Mouse (Mus musculus) heart, embryonic 16.5 days (tissue): ENCODE measurements around the gene Creb1. TPM values are rescaled to one million over a fixed set of nuclear protein-coding genes. Genes with fewer than 3 reads are reported as not detected.

Experiments used
- ATAC-seq: fragments of 200-750 bp; cut with Nextera tagmentation; replicated peaks from 2 replicates; pipeline ENCODE4 v1.8.0; 2017; ENCODE audit warnings: moderate number of reproducible peaks; ENCODE audit not compliant: insufficient read depth, low FRiP score; ENCODE audit errors: extremely low read depth
- H3K27ac ChIP-seq: fragments of 300-500 bp; sonication (generic); 2 replicates; pipeline ENCODE4 v1.5.1; 2014; ENCODE audit warnings: mild to moderate bottlenecking, low read length, control low read depth, moderate library complexity
- H3K27me3 ChIP-seq: fragments of 300-500 bp; sonication (generic); 2 replicates; pipeline ENCODE4 v1.6.1; 2014; ENCODE audit warnings: low read length, mixed read lengths; ENCODE audit not compliant: control insufficient read depth, insufficient read depth
- H3K36me3 ChIP-seq: fragments of 300-500 bp; sonication (generic); 2 replicates; pipeline ENCODE4 v1.6.1; 2014; ENCODE audit not compliant: control insufficient read depth, insufficient read depth
- H3K4me1 ChIP-seq: fragments of 300-500 bp; sonication (generic); 2 replicates; pipeline ENCODE4 v1.6.1; 2014; ENCODE audit warnings: low read length, mixed read lengths; ENCODE audit not compliant: control insufficient read depth, insufficient read depth
- H3K4me2 ChIP-seq: fragments of 300-500 bp; sonication (generic); 2 replicates; pipeline ENCODE4 v1.6.1; 2014; ENCODE audit warnings: low read depth, mild to moderate bottlenecking, control low read depth, low read length
- H3K4me3 ChIP-seq: fragments of 300-500 bp; sonication (generic); 2 replicates; pipeline ENCODE4 v1.5.1; 2014; ENCODE audit warnings: mild to moderate bottlenecking, control low read depth, low read length
- H3K9ac ChIP-seq: fragments of 300-500 bp; sonication (generic); 2 replicates; pipeline ENCODE4 v1.6.1; 2014; ENCODE audit warnings: low read length, control low read depth
- H3K9me3 ChIP-seq: fragments of 300-500 bp; sonication (generic); replicated peaks from 2 replicates; pipeline ENCODE4 v1.6.1; 2016; ENCODE audit warnings: low read length; ENCODE audit not compliant: control insufficient read depth
- WGBS: fragments of 180-500 bp; shearing (Covaris S2); extraction: QIAGEN DNeasy Blood & Tissue Kit; methylation state at CpG from one replicate; pipeline ENCODE4 v1.1.7; 2014; 5-methylcytosine and 5-hydroxymethylcytosine counted together
- polyA plus RNA-seq: library from polyadenylated mRNA; unstranded; fragments of >200 nt; fragmentation: Nextera tagmentation; extraction: Ambion mirVana; gene quantifications from 2 replicates; pipeline ENCODE4 v1.2.1, GENCODE M21; 2015

Gene Creb1
- polyA plus RNA-seq, 1 experiment from 2014 or later = 24.0 TPM

- no peaks in the 10 kb centered on the region for H3K27me3 ChIP-seq
- WGBS = 64% methylated on average over 3 of the region's 3 CpGs
- H3K4me1 ChIP-seq = peaks cover 29% of the 10 kb centered on the region
- H3K9ac ChIP-seq = no peak overlapping the region
- H3K36me3 ChIP-seq = no peaks in the 10 kb centered on the region
- no peak overlapping the region for H3K4me2 ChIP-seq
- ATAC-seq = no peak
- no peaks in the 10 kb centered on the region for H3K9me3 ChIP-seq
- no peak overlapping the region for H3K4me3 ChIP-seq
- no peak overlapping the region for H3K27ac ChIP-seq
Measured at GRCm38 (mm10) chr1:64518480-64518879, 14.0 kb upstream of the Creb1 start.

GRCm38 (mm10) chr1:64519345-64519744 lies 13.1 kb upstream of the Creb1 start:
- ATAC-seq = no peak
- Histone ChIP-seq H3K27me3 (no peaks in the 10 kb centered on the region), H3K27ac (no peak overlapping the region), H3K9ac (no peak overlapping the region), H3K4me2 (no peak overlapping the region), H3K36me3 (no peaks in the 10 kb centered on the region), H3K4me3 (no peak overlapping the region), H3K4me1 (peaks cover 29% of the 10 kb centered on the region), H3K9me3 (no peaks in the 10 kb centered on the region)
- 15% methylated on average over 1 of the region's 1 CpGs for WGBS

- Histone ChIP-seq H3K36me3 (no peaks in the 10 kb centered on the region), H3K9me3 (no peaks in the 10 kb centered on the region), H3K9ac (no peak overlapping the region), H3K27ac (0 out of 2 replicates have a peak overlapping the region, but pooled peaks have one; percentile 4), H3K4me2 (no peak overlapping the region), H3K27me3 (no peaks in the 10 kb centered on the region), H3K4me3 (no peak overlapping the region), H3K4me1 (peaks cover 29% of the 10 kb centered on the region)
- 19% methylated on average over 1 of the region's 1 CpGs for WGBS
- ATAC-seq = no peak
Measured at GRCm38 (mm10) chr1:64519901-64520300, 12.5 kb upstream of the Creb1 start.

- no peak for ATAC-seq
- peak overlapping the region; percentile 88 for H3K27ac ChIP-seq
- WGBS = 43% methylated on average over 3 of the region's 3 CpGs
Measured at GRCm38 (mm10) chr1:64521734-64522133, 10.7 kb upstream of the Creb1 start.

GRCm38 (mm10) chr1:64522637-64523036 lies 9.8 kb upstream of the Creb1 start:
- peaks cover 23% of the 10 kb centered on the region for H3K4me1 ChIP-seq
- H3K9me3 ChIP-seq = no peaks in the 10 kb centered on the region
- H3K36me3 ChIP-seq = no peaks in the 10 kb centered on the region
- WGBS = 35% methylated on average over 6 of the region's 6 CpGs
- no peak overlapping the region for H3K9ac ChIP-seq
- no peaks in the 10 kb centered on the region for H3K27me3 ChIP-seq
- no peak overlapping the region for H3K4me3 ChIP-seq
- H3K4me2 ChIP-seq = peak overlapping the region; percentile 22; the same call in 1 of the 2 replicates
- peak; percentile 85 for ATAC-seq
- peak overlapping the region; percentile 88 for H3K27ac ChIP-seq

More at GRCm38 (mm10) chr1:64521734-64522133, 10.7 kb upstream of the Creb1 start:
- Histone ChIP-seq H3K9ac (no peak overlapping the region), H3K27me3 (no peaks in the 10 kb centered on the region), H3K4me1 (peaks cover 25% of the 10 kb centered on the region), H3K36me3 (no peaks in the 10 kb centered on the region), H3K4me2 (no peak overlapping the region), H3K4me3 (no peak overlapping the region), H3K9me3 (no peaks in the 10 kb centered on the region)

GRCm38 (mm10) chr1:64523117-64523516 lies 9.3 kb upstream of the Creb1 start:
- Histone ChIP-seq H3K27ac (peak overlapping the region; percentile 88), H3K4me3 (no peak overlapping the region), H3K9me3 (no peaks in the 10 kb centered on the region), H3K27me3 (no peaks in the 10 kb centered on the region), H3K4me1 (peaks cover 23% of the 10 kb centered on the region), H3K36me3 (no peaks in the 10 kb centered on the region), H3K4me2 (no peak overlapping the region), H3K9ac (no peak overlapping the region)
- WGBS = 80% methylated on average over 1 of the region's 1 CpGs
- ATAC-seq = no peak

- WGBS = 87% methylated on average over 2 of the region's 2 CpGs
Measured at GRCm38 (mm10) chr1:64524661-64525060, 7.8 kb upstream of the Creb1 start.

GRCm38 (mm10) chr1:64527626-64528025 lies 4.8 kb upstream of the Creb1 start:
- Histone ChIP-seq H3K4me3 (no peak overlapping the region), H3K9me3 (peaks cover 3% of the 10 kb centered on the region; the same call in 1 of the 2 replicates), H3K4me2 (no peak overlapping the region), H3K36me3 (peaks cover 4% of the 10 kb centered on the region; the same call in 1 of the 2 replicates), H3K9ac (no peak overlapping the region), H3K4me1 (peaks cover 12% of the 10 kb centered on the region), H3K27ac (no peak overlapping the region; the same call in 1 of the 2 replicates), H3K27me3 (no peaks in the 10 kb centered on the region)
- no peak for ATAC-seq

More at GRCm38 (mm10) chr1:64524661-64525060, 7.8 kb upstream of the Creb1 start:
- Histone ChIP-seq H3K4me2 (no peak overlapping the region), H3K27me3 (no peaks in the 10 kb centered on the region), H3K9me3 (peaks cover 3% of the 10 kb centered on the region; the same call in 1 of the 2 replicates), H3K4me3 (no peak overlapping the region), H3K4me1 (peaks cover 19% of the 10 kb centered on the region), H3K27ac (no peak overlapping the region), H3K9ac (no peak overlapping the region), H3K36me3 (peaks cover 4% of the 10 kb centered on the region; the same call in 1 of the 2 replicates)
- no peak for ATAC-seq

GRCm38 (mm10) chr1:64529781-64530315 lies 2.6 kb upstream of the Creb1 start:
- Histone ChIP-seq H3K4me3 (no peak overlapping the region), H3K4me1 (peaks cover 12% of the 10 kb centered on the region), H3K9me3 (peaks cover 3% of the 10 kb centered on the region; the same call in 1 of the 2 replicates), H3K9ac (no peak overlapping the region), H3K4me2 (no peak overlapping the region), H3K27me3 (no peaks in the 10 kb centered on the region), H3K27ac (no peak overlapping the region), H3K36me3 (peaks cover 4% of the 10 kb centered on the region; the same call in 1 of the 2 replicates)
- ATAC-seq = no peak
- WGBS = 86% methylated on average over 5 of the region's 5 CpGs
